Mouse (Mus musculus): Measurements from ENCODE around the gene Vars. TPM values are rescaled to one million over a fixed set of nuclear protein-coding genes. Genes with fewer than 3 reads are reported as not detected.

Vars gene
- total RNA-seq, 4 experiments from 2014 or later, result 43.5 to 53.0 (median 48.2) TPM

DNA sequence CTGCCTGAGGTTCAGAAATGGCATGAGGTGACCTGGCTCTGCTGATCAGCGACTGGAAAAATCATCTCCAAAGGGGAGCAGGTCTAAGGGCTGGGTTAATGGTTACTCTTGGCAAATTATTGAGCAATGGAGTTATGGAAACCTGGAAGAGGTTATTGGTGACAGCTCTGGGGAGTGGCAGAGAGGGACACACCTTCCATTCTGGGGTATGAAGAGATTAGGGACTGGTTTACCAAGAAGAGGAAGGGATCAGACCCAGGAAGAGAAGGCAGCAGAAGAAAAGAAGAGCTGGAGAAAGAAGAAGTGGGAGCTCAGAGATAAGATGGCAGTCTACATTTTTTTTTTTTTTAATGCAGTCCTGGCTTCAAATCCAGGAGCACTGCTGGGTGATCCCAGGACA is 46.9 kb downstream of the Vars start:
- DNase-seq (ENCODE audit: low spot score in 2 of 2), result no peak

- no peak for DNase-seq (ENCODE audit: low spot score in 2 of 2)
Measured at GRCm38 (mm10) chr17:35048149-35048931, 47.6 kb downstream of the Vars start.

- no peak for DNase-seq (ENCODE audit: low spot score in 2 of 2)
Measured at GRCm38 (mm10) chr17:35048932-35049440, 48.2 kb downstream of the Vars start.

- no peak for DNase-seq (ENCODE audit: low spot score in 2 of 2)
Measured at GRCm38 (mm10) chr17:35049561-35050016, 48.8 kb downstream of the Vars start, which contains the start of gene Clic1. Clic1 (plus strand) TSS chr17:35049966.

DNA sequence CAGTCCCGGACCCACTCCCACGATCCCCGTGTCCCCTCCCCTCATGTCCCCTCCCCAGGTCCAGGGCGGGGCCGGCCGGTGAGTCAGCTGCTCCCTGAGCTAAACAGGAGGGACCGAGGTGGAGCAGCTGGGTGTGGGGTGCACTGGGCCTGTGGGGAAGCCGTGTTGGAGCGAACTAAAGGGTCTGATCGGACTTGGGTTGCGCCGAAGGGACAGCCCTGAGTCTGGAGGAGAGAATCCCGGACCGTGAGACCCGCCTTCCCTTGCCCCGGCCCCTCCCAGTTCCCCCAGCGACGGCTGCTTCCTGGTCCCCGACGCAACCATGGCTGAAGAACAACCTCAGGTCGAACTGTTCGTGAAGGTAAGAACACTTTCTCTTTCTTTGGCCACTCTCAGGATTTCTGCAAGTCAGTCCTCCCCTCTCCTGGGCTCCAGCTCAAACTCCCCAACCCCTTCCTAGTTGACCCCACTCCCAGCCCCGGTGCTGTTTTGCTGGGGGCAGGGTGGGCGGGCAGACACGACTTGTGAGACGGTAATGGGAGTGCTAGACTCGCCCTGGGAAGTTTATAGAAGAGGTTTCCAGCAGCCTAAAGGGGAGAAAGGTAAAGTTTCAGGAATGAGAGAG is 49.5 kb downstream of the Vars start:
- no peak for DNase-seq (ENCODE audit: low spot score in 2 of 2)

DNA sequence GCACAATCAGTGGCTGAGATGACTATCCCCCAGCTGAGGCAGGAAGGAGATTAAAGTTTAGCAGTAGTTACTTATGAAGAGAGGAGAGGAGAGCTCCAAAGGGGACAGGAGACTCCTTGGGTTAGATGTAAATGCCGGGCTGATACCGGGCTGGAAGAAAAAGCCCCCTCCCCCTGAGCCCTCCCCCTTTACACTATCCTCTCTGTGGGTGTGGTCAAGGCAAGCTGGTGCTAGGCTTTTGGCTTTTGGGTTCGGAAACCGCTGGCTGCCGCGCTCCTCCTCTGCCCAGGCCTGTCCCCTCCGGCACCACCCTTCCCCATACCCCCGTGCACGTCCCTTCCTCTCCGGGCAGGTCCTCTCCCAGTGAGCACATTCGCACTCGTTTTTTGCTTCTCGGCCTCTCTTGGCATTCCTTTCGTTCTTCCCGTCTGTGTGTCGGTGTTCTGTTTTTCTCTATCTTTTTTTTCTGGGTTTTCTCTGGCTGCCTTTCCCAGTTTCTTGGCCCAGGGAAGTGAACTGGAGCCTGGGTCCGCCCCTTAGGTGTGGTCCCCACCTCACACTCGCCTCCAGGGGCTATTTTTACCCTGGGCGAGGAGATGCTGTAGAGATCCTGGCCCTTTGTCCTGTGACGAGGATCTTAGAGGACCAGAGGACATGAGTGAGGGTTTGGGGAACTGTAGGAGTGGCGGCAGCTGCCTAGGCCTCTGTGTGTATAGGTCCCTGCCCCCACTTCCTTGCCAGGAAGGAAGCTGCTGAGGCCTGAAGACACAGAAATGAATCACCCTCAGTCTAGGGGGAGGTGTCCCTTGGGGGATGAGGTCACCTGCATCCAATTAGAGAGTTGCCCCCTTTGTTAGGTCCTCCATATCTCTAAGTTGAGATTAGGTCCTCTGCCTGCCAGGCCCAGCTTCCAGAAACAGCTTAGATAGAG is 50.6 kb downstream of the Vars start:
- no peak for DNase-seq (ENCODE audit: low spot score in 2 of 2)

DNA sequence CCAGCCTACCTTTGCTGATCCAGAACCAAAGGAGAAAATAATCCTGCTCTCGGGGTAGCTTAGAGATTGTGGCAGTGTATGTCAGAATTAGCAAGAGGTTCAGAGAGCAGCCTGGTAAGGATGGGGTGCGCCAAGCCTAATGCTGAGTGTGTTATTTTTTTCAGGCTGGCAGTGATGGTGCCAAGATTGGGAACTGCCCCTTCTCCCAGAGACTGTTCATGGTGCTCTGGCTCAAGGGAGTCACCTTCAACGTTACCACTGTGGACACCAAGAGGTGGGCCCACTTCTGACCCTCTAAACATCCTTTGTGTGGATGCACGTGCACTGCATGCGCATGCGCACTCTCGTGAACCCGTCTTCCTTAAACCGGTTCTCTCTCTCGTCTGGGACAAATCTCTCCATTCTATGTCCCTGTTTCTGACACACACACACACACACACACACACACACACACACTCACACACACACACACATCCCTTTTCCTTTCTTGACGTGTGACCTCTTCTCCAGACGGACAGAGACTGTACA is 51.5 kb downstream of the Vars start:
- DNase-seq (ENCODE audit: low spot score in 2 of 2), result no peak

- DNase-seq (ENCODE audit: low spot score in 2 of 2), result no peak
Measured at GRCm38 (mm10) chr17:35055691-35056495, 55.1 kb downstream of the Vars start.

GRCm38 (mm10) chr17:35057090-35057489 is 56.3 kb downstream of the Vars start:
- DNase-seq (ENCODE audit: low spot score in 2 of 2), result no peak

GRCm38 (mm10) chr17:35058316-35058715 is 57.5 kb downstream of the Vars start:
- no peak for DNase-seq (ENCODE audit: low spot score in 2 of 2)

GRCm38 (mm10) chr17:35058911-35059892 is 58.4 kb downstream of the Vars start, which contains the start of gene Ddah2:
Ddah2 (plus strand) TSS chr17:35059035.
- peak; percentile 45 to 51 for DNase-seq (ENCODE audit: low spot score in 2 of 2)

DNA sequence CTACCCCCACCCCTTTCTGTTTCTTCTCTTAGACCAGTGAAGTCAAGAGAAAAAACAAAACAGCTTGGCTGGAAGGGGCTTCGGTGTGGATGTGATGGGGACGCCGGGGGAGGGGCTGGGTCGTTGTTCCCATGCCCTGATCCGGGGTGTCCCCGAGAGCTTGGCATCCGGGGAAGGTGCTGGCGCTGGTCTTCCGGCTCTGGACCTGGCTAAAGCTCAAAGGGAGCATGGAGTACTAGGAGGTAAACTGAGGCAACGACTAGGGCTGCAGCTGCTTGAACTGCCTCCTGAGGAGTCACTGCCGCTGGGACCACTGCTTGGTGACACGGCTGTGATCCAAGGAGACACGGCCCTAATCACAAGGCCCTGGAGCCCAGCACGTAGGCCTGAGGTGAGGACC is 59.3 kb downstream of the Vars start:
- no peak for DNase-seq (ENCODE audit: low spot score in 2 of 2)

DNA sequence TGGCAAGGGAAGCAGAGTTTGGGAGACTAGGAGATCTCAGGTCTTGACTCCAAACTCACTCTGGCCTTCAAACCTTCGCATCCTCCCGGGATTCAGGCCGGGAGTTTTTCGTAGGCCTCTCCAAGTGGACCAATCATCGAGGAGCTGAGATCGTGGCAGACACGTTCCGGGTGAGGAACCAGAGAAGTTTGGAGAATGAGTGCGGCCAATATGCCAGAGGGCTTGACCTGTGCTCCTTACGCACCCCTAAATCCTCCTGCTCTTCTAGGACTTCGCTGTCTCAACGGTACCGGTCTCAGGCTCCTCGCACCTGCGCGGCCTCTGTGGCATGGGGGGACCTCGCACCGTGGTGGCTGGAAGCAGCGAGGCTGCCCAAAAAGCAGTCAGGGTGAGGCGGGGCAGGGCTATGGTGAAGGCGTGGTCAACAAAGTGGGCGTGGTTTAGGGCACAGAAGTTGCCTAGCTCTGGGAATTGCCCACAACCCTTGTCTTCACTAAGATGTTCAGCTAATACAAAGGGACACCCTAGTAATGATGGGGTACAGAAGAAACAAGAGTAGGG is 60.0 kb downstream of the Vars start:
- DNase-seq (ENCODE audit: low spot score in 2 of 2), result no peak

DNA sequence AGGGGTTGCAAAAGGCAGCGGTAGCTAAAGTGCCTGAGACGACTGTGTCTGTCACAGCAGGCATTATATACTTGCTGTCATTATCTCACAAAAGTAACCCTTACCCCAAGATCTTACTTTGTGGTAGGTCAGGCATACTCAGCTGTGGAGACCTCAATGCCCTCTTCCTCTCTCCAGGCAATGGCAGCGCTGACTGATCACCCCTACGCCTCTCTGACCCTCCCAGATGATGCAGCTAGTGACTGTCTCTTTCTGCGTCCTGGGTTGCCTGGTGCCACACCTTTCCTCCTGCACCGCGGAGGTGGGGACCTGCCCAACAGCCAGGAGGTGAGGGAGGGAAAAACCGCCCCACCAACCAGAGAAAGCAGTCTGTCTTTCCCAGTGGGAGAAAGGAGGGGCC is 60.5 kb downstream of the Vars start:
- no peak for DNase-seq (ENCODE audit: low spot score in 2 of 2)

- DNase-seq (ENCODE audit: low spot score in 2 of 2), result no peak
Measured at GRCm38 (mm10) chr17:35063466-35063865, 62.7 kb downstream of the Vars start.

DNA sequence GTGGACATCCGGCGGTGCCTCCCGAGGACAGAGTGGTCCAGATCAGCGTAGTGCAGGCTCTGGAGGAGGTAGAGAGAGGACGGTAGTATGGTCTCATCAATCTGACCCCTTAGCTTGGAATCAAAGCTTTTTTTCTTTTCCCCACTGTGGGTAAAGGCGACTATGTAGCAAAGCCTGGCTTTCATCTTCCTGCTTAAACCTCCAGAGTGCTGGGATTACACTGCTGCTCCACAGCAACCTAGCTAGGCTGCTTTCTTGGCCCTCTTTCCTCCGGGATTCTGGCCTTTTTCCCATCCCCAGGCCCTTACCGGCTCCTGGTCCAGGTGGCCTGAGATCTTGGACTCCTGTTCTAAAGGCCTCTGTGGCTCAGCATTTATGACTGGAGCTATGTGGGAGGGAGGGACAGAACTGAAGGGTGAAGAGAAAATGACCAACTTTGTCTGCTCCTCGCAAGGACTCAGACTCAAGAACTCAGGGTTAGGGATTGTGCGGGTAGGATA is 63.6 kb downstream of the Vars start:
- DNase-seq (ENCODE audit: low spot score in 2 of 2), result no peak

GRCm38 (mm10) chr17:35064951-35065947 is 64.5 kb downstream of the Vars start, which contains the start of gene Ly6g6c:
Ly6g6c (plus strand) TSS chr17:35065388.
- DNase-seq (ENCODE audit: low spot score in 2 of 2), result no peak
